Mouse (Mus musculus): ENCODE measurements around the gene Hps1. TPM values are rescaled to one million over a fixed set of nuclear protein-coding genes. Genes with fewer than 3 reads are reported as not detected.

Gene Hps1
- total RNA-seq, 2 experiments from 2014 or later, result 6.5 to 9.7 TPM

DNA sequence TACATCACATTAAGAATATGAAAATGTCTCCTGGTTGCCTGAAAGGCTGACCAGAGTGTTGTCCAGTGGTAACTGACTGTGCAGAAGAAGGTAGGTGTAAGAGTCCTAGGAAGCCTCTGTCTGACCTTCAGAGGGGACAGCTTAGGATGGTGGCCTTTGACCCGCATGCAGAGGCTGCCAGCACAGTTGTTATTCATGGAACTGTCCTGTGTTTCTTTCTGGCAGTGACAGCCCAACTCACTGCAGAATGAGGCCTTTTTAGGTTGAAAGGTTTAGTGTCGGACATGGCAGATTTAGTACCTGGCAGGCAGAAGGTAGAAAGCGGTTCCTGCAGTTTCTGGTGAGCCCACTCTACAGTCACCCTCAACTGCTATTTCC is 53.8 kb downstream of the Hps1 start:
- intact Hi-C loops (cut with DNase I), result no loop called here
- no peak for DNase-seq (ENCODE audit: low spot score in 2 of 2)

DNA sequence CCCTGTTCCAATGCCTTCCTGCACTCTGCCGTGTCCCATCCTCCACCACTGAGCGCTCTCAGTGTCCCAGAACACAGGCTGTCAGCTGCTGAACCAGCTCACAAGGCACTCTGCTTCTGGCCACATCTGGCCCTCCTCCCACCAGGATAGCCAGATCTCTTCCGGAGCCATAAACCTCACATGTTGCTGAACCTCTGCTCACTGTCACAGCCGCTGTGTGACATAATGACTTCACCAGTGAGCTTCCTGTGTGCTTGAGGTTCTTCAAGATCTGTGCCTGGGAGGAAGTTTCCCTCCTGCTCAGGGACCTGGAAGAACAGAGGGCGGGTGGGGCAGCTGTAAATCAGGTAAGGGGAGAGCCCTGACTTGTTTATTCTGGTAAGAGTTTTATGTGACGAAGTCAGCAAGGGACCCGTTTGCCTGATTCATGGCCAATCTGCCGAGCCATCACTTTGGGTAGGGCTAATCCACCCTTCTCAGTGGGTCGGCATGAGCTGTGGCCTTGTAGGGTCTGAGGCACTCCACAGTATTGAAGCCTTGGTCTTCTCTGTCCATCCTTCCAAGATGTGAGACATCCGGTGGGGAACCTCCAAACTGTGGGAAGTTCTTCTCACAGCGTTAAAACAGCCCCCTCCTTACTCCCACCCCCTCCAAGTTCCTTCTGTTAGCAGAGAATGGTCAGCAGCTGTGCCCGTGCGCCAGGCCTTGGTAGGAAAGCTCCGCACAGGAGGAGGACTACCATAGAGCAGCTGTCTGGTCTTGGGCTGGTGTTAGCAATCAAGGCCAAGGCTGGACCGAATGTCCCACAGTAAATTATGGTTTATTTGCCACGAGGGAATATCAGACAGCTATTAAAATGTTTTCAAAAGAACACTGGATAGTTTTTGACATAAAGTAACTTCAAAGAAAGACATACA is 54.5 kb downstream of the Hps1 start:
- intact Hi-C loops (cut with DNase I), result no loop called here
- no peak for DNase-seq (ENCODE audit: low spot score in 2 of 2)

DNA sequence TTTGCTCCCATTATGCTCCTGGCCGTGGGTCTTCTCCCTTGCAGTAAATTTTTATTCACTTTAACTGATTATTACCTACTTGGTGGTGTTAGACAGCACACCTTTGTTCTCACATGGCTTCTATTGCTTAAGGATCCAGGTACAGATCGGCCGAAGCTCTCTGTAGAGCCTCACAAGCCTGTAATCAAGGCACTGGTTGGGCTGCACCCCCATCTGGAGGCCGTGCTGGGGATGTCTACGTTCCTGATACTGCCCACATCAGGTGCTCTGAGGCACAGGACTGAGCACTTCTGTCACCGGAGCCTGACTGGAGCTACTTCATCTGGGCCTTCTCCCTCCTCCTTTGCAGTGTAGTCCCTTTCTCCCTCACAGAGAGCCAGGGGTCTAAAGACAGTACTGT is 56.5 kb downstream of the Hps1 start:
- no peak for DNase-seq (ENCODE audit: low spot score in 2 of 2)
- intact Hi-C loops (cut with DNase I), result no loop called here

DNA sequence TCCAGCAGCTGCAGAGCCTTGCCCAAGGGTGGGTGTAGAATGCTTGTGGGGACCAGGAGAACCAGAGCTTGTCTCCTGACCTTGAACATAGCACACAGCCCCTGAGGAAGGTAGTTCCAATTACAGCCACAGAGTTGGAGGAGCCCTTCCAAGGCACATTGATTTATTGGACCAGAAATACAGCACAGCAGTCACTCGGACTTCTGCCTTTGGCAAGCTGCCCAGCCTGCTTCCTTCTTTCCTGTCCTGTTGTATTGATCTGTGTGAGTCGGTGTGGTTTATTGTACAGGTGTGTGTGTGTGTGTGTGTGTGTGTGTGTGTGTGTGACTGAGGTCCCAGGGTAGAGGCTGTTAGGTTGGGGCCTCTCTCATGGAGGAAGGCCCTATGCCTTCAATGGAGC is 57.3 kb downstream of the Hps1 start:
- intact Hi-C loops (cut with DNase I), result no loop called here
- no peak for DNase-seq (ENCODE audit: low spot score in 2 of 2)

DNA sequence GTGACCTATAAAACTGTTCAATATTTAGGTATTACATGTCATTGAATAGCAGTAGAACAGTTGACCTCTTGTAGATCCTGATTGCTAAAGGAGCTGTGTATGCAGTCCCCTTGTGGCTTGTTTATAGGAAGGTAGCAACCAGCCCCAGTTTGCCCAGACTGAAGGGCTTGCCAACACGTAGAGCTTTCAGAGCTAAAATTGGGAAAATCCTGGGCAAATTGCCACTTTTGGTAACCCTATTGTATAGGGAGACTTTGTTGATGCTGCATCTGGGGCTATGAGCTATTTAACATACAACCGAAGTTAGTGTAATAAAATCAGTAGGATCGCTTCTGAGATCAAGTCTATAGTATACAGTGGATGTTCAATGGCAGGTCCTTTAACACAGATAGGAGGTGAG is 61.7 kb downstream of the Hps1 start:
- intact Hi-C loops (cut with DNase I), result no loop called here
- DNase-seq (ENCODE audit: low spot score in 2 of 2), result no peak

DNA sequence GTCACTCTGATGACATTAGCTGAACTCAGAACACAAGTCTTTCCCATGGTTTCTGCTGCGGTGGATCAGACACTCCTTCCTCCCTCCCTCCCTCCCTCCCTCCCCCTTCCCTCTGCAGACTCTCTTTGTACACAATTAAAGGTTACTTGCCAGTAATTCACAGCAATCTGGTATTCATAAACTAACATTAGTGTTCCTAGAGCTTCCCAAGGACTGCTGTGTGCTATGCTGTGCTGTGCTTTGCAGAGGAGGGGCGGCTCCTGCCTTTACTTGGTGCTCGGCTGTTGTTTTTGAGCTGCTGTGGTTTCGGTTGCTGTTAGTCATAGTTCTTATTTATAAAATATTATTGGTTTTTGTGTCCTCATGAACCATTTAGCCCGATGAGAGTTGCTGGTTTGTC is 62.1 kb downstream of the Hps1 start:
- no peak for DNase-seq (ENCODE audit: low spot score in 2 of 2)
- intact Hi-C loops (cut with DNase I), result no loop called here

DNA sequence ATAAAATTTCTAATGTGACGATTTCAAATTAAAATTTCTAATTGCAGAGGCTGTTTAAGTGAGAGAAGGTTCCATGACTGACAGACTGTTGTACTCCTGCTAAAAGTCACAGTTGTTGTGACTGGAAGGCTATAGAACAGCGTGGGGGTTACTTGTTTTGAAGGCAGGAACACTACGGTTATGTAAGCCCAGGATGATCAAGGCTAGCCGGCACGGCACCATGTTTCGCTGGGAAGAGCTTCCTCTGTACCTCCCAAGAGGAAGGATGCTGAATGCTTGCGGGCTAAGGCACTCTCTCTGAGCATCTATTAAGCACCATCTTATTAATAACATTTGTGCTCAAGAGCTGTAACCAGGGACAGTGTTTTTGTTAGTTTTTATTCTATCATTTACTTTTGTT is 63.3 kb downstream of the Hps1 start:
- intact Hi-C loops (cut with DNase I), result no loop called here
- peak; percentile 48 to 51 for DNase-seq (ENCODE audit: low spot score in 2 of 2)

DNA sequence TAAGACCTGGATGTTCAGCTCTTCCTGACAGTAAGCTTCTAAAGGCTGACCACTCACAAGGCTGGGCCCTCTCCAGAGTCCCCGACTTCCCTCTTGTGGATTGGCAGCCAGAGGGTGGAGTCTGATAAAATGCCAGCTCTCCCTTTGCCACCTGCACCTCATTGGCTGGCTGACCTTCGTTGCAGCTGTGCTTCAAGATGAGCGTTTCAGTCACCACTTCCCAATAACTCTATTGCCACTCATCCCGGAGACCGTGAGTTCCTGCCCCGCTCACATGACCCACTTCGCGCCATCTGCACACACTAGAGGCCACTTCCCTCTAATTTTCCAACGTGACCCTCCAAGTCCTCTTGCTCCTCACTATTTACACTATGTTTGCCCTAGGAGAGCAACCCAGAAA is 66.0 kb downstream of the Hps1 start:
- intact Hi-C loops (cut with DNase I), result no loop called here
- DNase-seq (ENCODE audit: low spot score in 2 of 2), result no peak

Other genes with a start within 250 kb of the Hps1 start
- gene Loxl4, start 167.2 kb downstream of the Hps1 start, total RNA-seq (2021), result under 1 TPM in 1 of 2 experiments, not detected in 1; 0.16 TPM
- gene Pyroxd2, start 27.2 kb downstream of the Hps1 start, total RNA-seq (2021), result 1 to 10 TPM; 2.0 to 2.6 TPM

Data from left cerebral cortex, postnatal 25 days (tissue).